Mouse (Mus musculus): Measurements from ENCODE around the gene Htra3. TPM values are rescaled to one million over a fixed set of nuclear protein-coding genes. Genes with fewer than 3 reads are reported as not detected.

The Htra3 gene
- polyA plus RNA-seq, 1 experiment from 2014 or later = 17.2 TPM

GRCm38 (mm10) chr5:35719343-35719742 lies 39.8 kb upstream of the Htra3 start:
- Histone ChIP-seq H3K4me2 (ENCODE audit: low read depth, low read length) (no peak overlapping the region), H3K36me3 (ENCODE audit: control insufficient read depth, insufficient read depth) (no peaks in the 10 kb centered on the region), H3K27me3 (ENCODE audit: control insufficient read depth, insufficient read depth, low read length) (no peaks in the 10 kb centered on the region), H3K27ac (ENCODE audit: low read length) (no peak overlapping the region), H3K9ac (ENCODE audit: low read length) (no peak overlapping the region), H3K9me3 (replicated peaks; ENCODE audit: control insufficient read depth, low read length) (no peaks in the 10 kb centered on the region), H3K4me3 (ENCODE audit: low read length) (no peak overlapping the region), H3K4me1 (ENCODE audit: control insufficient read depth, insufficient read depth, low read length) (peaks cover 24% of the 10 kb centered on the region)
- ATAC-seq (replicated peaks; ENCODE audit: extremely low read depth, insufficient read depth, low FRiP score) = no peak

GRCm38 (mm10) chr5:35718817-35719216 lies 39.2 kb upstream of the Htra3 start:
- Histone ChIP-seq H3K27me3 (ENCODE audit: control insufficient read depth, insufficient read depth, low read length) (no peaks in the 10 kb centered on the region), H3K4me2 (ENCODE audit: low read depth, low read length) (no peak overlapping the region), H3K4me1 (ENCODE audit: control insufficient read depth, insufficient read depth, low read length) (peaks cover 24% of the 10 kb centered on the region), H3K36me3 (ENCODE audit: control insufficient read depth, insufficient read depth) (no peaks in the 10 kb centered on the region), H3K4me3 (ENCODE audit: low read length) (no peak overlapping the region), H3K27ac (ENCODE audit: low read length) (no peak overlapping the region), H3K9me3 (replicated peaks; ENCODE audit: control insufficient read depth, low read length) (no peaks in the 10 kb centered on the region), H3K9ac (ENCODE audit: low read length) (no peak overlapping the region)
- no peak for ATAC-seq (replicated peaks; ENCODE audit: extremely low read depth, insufficient read depth, low FRiP score)
- WGBS = 71% methylated on average over 11 of the region's 11 CpGs

- Histone ChIP-seq H3K9me3 (replicated peaks; ENCODE audit: control insufficient read depth, low read length) (no peaks in the 10 kb centered on the region), H3K4me1 (ENCODE audit: control insufficient read depth, insufficient read depth, low read length) (peaks cover 21% of the 10 kb centered on the region), H3K27me3 (ENCODE audit: control insufficient read depth, insufficient read depth, low read length) (no peaks in the 10 kb centered on the region), H3K4me3 (ENCODE audit: low read length) (no peak overlapping the region), H3K27ac (ENCODE audit: low read length) (no peak overlapping the region), H3K36me3 (ENCODE audit: control insufficient read depth, insufficient read depth) (no peaks in the 10 kb centered on the region), H3K9ac (ENCODE audit: low read length) (no peak overlapping the region), H3K4me2 (ENCODE audit: low read depth, low read length) (no peak overlapping the region)
- WGBS = 40% methylated on average over 4 of the region's 4 CpGs
- ATAC-seq (replicated peaks; ENCODE audit: extremely low read depth, insufficient read depth, low FRiP score) = no peak
Measured at GRCm38 (mm10) chr5:35717946-35718345, 38.4 kb upstream of the Htra3 start.

- no peak overlapping the region for H3K4me3 ChIP-seq (ENCODE audit: low read length)
- H3K4me2 ChIP-seq (ENCODE audit: low read depth, low read length) = no peak overlapping the region
- no peak for ATAC-seq (replicated peaks; ENCODE audit: extremely low read depth, insufficient read depth, low FRiP score)
- no peak overlapping the region for H3K9ac ChIP-seq (ENCODE audit: low read length)
- peaks cover 16% of the 10 kb centered on the region for H3K4me1 ChIP-seq (ENCODE audit: control insufficient read depth, insufficient read depth, low read length)
- H3K9me3 ChIP-seq (replicated peaks; ENCODE audit: control insufficient read depth, low read length) = no peaks in the 10 kb centered on the region
- 80% methylated on average over 5 of the region's 5 CpGs for WGBS
- H3K27ac ChIP-seq (ENCODE audit: low read length) = no peak overlapping the region
- no peaks in the 10 kb centered on the region for H3K27me3 ChIP-seq (ENCODE audit: control insufficient read depth, insufficient read depth, low read length)
- H3K36me3 ChIP-seq (ENCODE audit: control insufficient read depth, insufficient read depth) = no peaks in the 10 kb centered on the region
Measured at GRCm38 (mm10) chr5:35717455-35717854, 37.9 kb upstream of the Htra3 start.

DNA sequence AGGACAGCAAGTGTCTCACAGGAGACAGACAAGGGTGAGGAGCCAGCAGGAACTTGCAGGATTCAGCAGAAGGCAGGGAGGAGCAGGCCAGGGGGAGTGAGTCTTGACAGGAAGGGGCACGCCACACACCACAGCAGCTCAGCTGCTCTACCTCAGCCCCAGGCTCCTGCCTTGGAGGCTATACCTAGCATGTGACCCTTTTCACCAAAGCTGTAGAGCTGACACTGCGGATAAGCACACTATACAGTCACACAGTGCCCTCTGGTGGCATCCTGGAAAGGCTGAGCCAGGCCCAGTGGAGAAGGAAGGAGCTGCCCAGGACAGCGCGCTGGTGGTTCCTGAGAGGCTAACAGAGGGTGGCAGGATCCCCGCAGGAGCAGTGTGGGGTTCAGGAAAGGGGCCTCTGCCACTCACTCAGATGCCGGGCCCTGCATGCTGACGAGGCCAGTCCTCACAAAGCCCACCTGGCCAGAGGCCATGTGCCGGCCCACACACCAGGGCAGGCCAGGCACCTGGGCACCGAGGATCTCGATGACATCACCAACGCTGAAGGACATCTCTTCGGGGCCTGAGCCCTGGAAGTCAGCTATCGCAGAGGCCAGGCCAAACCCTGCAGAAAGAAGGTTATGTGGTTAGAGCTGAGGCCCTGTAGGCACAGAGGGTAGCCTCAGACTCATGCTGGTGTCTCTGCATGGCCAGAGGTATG lies 34.2 kb upstream of the Htra3 start:
- ATAC-seq (replicated peaks; ENCODE audit: extremely low read depth, insufficient read depth, low FRiP score) = peak; percentile 90
- peaks cover 3% of the 10 kb centered on the region; the same call in 1 of the 2 replicates for H3K4me1 ChIP-seq (ENCODE audit: control insufficient read depth, insufficient read depth, low read length)

GRCm38 (mm10) chr5:35712517-35712916 lies 32.9 kb upstream of the Htra3 start:
- Histone ChIP-seq H3K36me3 (ENCODE audit: control insufficient read depth, insufficient read depth) (no peaks in the 10 kb centered on the region), H3K27ac (ENCODE audit: low read length) (no peak overlapping the region), H3K27me3 (ENCODE audit: control insufficient read depth, insufficient read depth, low read length) (no peaks in the 10 kb centered on the region), H3K9ac (ENCODE audit: low read length) (no peak overlapping the region), H3K4me2 (ENCODE audit: low read depth, low read length) (no peak overlapping the region), H3K9me3 (replicated peaks; ENCODE audit: control insufficient read depth, low read length) (no peaks in the 10 kb centered on the region), H3K4me1 (ENCODE audit: control insufficient read depth, insufficient read depth, low read length) (no peaks in the 10 kb centered on the region), H3K4me3 (ENCODE audit: low read length) (no peak overlapping the region)
- WGBS = 64% methylated on average over 5 of the region's 5 CpGs
- no peak for ATAC-seq (replicated peaks; ENCODE audit: extremely low read depth, insufficient read depth, low FRiP score)

More for the DNA sequence above, 34.2 kb upstream of the Htra3 start:
- Histone ChIP-seq H3K27me3 (ENCODE audit: control insufficient read depth, insufficient read depth, low read length) (no peaks in the 10 kb centered on the region), H3K9me3 (replicated peaks; ENCODE audit: control insufficient read depth, low read length) (no peaks in the 10 kb centered on the region), H3K4me2 (ENCODE audit: low read depth, low read length) (no peak overlapping the region), H3K9ac (ENCODE audit: low read length) (no peak overlapping the region), H3K36me3 (ENCODE audit: control insufficient read depth, insufficient read depth) (no peaks in the 10 kb centered on the region), H3K4me3 (ENCODE audit: low read length) (no peak overlapping the region), H3K27ac (ENCODE audit: low read length) (no peak overlapping the region)
- 48% methylated on average over 13 of the region's 13 CpGs for WGBS

DNA sequence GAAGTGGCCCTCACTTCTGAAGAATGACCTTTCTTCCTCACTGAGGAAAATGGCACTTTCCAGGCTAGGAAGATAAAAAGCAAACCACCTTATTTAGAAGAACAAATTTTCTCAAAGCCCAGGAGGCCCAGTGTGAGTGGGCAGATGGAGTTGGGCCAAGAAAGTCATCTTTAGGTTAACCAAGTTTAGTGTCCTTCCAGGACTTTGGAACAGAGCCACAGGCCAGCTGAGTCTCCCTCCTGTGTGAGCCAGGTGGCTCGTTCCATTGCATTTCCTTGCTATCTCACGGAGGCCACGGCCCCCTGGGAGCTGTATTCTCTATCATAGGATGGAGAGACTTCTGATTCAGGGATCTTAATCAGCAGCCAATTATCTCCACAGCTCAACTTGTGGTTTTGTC lies 31.3 kb upstream of the Htra3 start:
- ATAC-seq (replicated peaks; ENCODE audit: extremely low read depth, insufficient read depth, low FRiP score) = no peak
- no peaks in the 10 kb centered on the region for H3K27me3 ChIP-seq (ENCODE audit: control insufficient read depth, insufficient read depth, low read length)
- H3K9me3 ChIP-seq (replicated peaks; ENCODE audit: control insufficient read depth, low read length) = no peaks in the 10 kb centered on the region
- no peak overlapping the region for H3K9ac ChIP-seq (ENCODE audit: low read length)
- H3K4me1 ChIP-seq (ENCODE audit: control insufficient read depth, insufficient read depth, low read length) = no peaks in the 10 kb centered on the region
- H3K4me3 ChIP-seq (ENCODE audit: low read length) = no peak overlapping the region
- H3K4me2 ChIP-seq (ENCODE audit: low read depth, low read length) = no peak overlapping the region
- no peaks in the 10 kb centered on the region for H3K36me3 ChIP-seq (ENCODE audit: control insufficient read depth, insufficient read depth)
- no peak overlapping the region for H3K27ac ChIP-seq (ENCODE audit: low read length)
- 68% methylated on average over 3 of the region's 3 CpGs for WGBS

- Histone ChIP-seq H3K4me3 (ENCODE audit: low read length) (no peak overlapping the region), H3K9me3 (replicated peaks; ENCODE audit: control insufficient read depth, low read length) (no peaks in the 10 kb centered on the region), H3K27ac (ENCODE audit: low read length) (no peak overlapping the region), H3K9ac (ENCODE audit: low read length) (no peak overlapping the region), H3K4me1 (ENCODE audit: control insufficient read depth, insufficient read depth, low read length) (no peaks in the 10 kb centered on the region), H3K36me3 (ENCODE audit: control insufficient read depth, insufficient read depth) (no peaks in the 10 kb centered on the region), H3K4me2 (ENCODE audit: low read depth, low read length) (no peak overlapping the region), H3K27me3 (ENCODE audit: control insufficient read depth, insufficient read depth, low read length) (no peaks in the 10 kb centered on the region)
- 67% methylated on average over 3 of the region's 3 CpGs for WGBS
- ATAC-seq (replicated peaks; ENCODE audit: extremely low read depth, insufficient read depth, low FRiP score) = no peak
Measured at GRCm38 (mm10) chr5:35710481-35710880, 30.9 kb upstream of the Htra3 start.

- H3K9ac ChIP-seq (ENCODE audit: low read length) = no peak overlapping the region
- no peak overlapping the region for H3K27ac ChIP-seq (ENCODE audit: low read length)
- H3K4me3 ChIP-seq (ENCODE audit: low read length) = no peak overlapping the region
- no peaks in the 10 kb centered on the region for H3K36me3 ChIP-seq (ENCODE audit: control insufficient read depth, insufficient read depth)
- no peak for ATAC-seq (replicated peaks; ENCODE audit: extremely low read depth, insufficient read depth, low FRiP score)
- no peaks in the 10 kb centered on the region for H3K4me1 ChIP-seq (ENCODE audit: control insufficient read depth, insufficient read depth, low read length)
- H3K27me3 ChIP-seq (ENCODE audit: control insufficient read depth, insufficient read depth, low read length) = no peaks in the 10 kb centered on the region
- WGBS = 77% methylated on average over 3 of the region's 3 CpGs
- no peak overlapping the region for H3K4me2 ChIP-seq (ENCODE audit: low read depth, low read length)
- no peaks in the 10 kb centered on the region for H3K9me3 ChIP-seq (replicated peaks; ENCODE audit: control insufficient read depth, low read length)
Measured at GRCm38 (mm10) chr5:35705411-35705810, 25.8 kb upstream of the Htra3 start.

Data from heart, embryonic 16.5 days (tissue).